Mouse (Mus musculus): Measurements from ENCODE around the gene Gm20855. TPM values are rescaled to one million over a fixed set of nuclear protein-coding genes. Genes with fewer than 3 reads are reported as not detected.
"Not testable (repeated sequence)": the region's sequence is repeated elsewhere in the genome, so short reads cannot be mapped to it uniquely, and the experiment has no call there.

Gene Gm20855
- not detected for polyA plus RNA-seq (2017; shearing (Covaris generic))

- ATAC-seq = not testable (repeated sequence)
These were observed at the start of gene Gm20855 for GRCm38 (mm10) chrY:35131733-35132132. Gene Gm20855, minus strand, starts transcription at chrY:35131833.
